Mouse (Mus musculus) cerebellum, adult 2 months (tissue): ENCODE measurements around the gene Ypel5. TPM values are rescaled to one million over a fixed set of nuclear protein-coding genes. Genes with fewer than 3 reads are reported as not detected.

Source experiments
- DNase-seq, 2 experiments: peaks; one replicate each; pipeline ENCODE4 v3.0.0; 2021
- H3K27ac ChIP-seq: fragments of 200-500 bp; 2 replicates; pipeline ENCODE4 v1.5.1; 2012; ENCODE audit warnings: low read length, control low read depth, inconsistent platforms; ENCODE audit not compliant: insufficient read depth
- H3K27me3 ChIP-seq: fragments of 200-500 bp; 2 replicates; pipeline ENCODE4 v1.6.1; 2012; ENCODE audit warnings: inconsistent platforms, mild to moderate bottlenecking, low read length, moderate library complexity; ENCODE audit not compliant: control insufficient read depth, insufficient read depth
- H3K4me1 ChIP-seq: fragments of 200-500 bp; 2 replicates; pipeline ENCODE4 v1.6.1; 2011; ENCODE audit warnings: low read length; ENCODE audit not compliant: control insufficient read depth, insufficient read depth
- H3K4me3 ChIP-seq: fragments of 200-500 bp; replicated peaks from 2 replicates; pipeline ENCODE3; 2011; ENCODE audit warnings: mild to moderate bottlenecking, low read depth, low read length, control low read depth; ENCODE audit not compliant: insufficient read depth
- CTCF ChIP-seq: fragments of 200-500 bp; IDR thresholded peaks from 2 replicates; pipeline ENCODE4 v1.5.1; 2011; ENCODE audit warnings: low read depth, mild to moderate bottlenecking, control low read depth, low read length, moderate library complexity, borderline replicate concordance; ENCODE audit not compliant: insufficient read depth
- POLR2A ChIP-seq: fragments of 200-500 bp; IDR thresholded peaks from 2 replicates; pipeline ENCODE4 v1.6.1; 2011; ENCODE audit warnings: low read length, control low read depth, borderline replicate concordance; ENCODE audit not compliant: insufficient read depth
- WGBS: fragments of 180-500 bp; shearing (Covaris S2); methylation state at CpG from one replicate; pipeline ENCODE4 v1.1.7; 2018; 5-methylcytosine and 5-hydroxymethylcytosine counted together
- polyA plus RNA-seq: library from polyadenylated mRNA; depleted of rRNA; stranded (reverse); fragments of >200 nt; gene quantifications from 2 replicates; pipeline ENCODE4 v1.2.3, GENCODE M21; 2012

Gene Ypel5
- polyA plus RNA-seq, 1 experiment = 105 TPM

GRCm38 (mm10) chr17:72845521-72845920, 9.3 kb downstream of the Ypel5 start:
- Histone ChIP-seq H3K4me3 (no peak overlapping the region), H3K4me1 (no peaks in the 10 kb centered on the region), H3K27ac (no peak overlapping the region), H3K27me3 (no peaks in the 10 kb centered on the region)
- no peak for TF ChIP-seq POLR2A
- TF ChIP-seq CTCF = no peak
- DNase-seq = no peak

- 80% methylated on average over 1 of the region's 1 CpGs for WGBS
- TF ChIP-seq CTCF (no peak), POLR2A (no peak)
These were observed 19.0 kb downstream of the Ypel5 start for GRCm38 (mm10) chr17:72855298-72855697.

GRCm38 (mm10) chr17:72857677-72858633, 21.7 kb downstream of the Ypel5 start:
- DNase-seq = peak; percentile 33 to 46
- no peak overlapping the region for H3K27ac ChIP-seq
- WGBS = 55% methylated on average over 13 of the region's 13 CpGs
- H3K4me3 ChIP-seq = no peak overlapping the region
- TF ChIP-seq POLR2A (no peak), CTCF (peak; percentile 51; the same call in 1 of the 2 replicates)
- no peaks in the 10 kb centered on the region for H3K27me3 ChIP-seq
- no peaks in the 10 kb centered on the region for H3K4me1 ChIP-seq

More at GRCm38 (mm10) chr17:72855298-72855697, 19.0 kb downstream of the Ypel5 start:
- Histone ChIP-seq H3K27ac (no peak overlapping the region), H3K4me3 (no peak overlapping the region), H3K27me3 (no peaks in the 10 kb centered on the region), H3K4me1 (no peaks in the 10 kb centered on the region)
- DNase-seq = no peak

GRCm38 (mm10) chr17:72863226-72863625, 27.0 kb downstream of the Ypel5 start:
- TF ChIP-seq POLR2A = no peak
- no peak for TF ChIP-seq CTCF
- Histone ChIP-seq H3K4me3 (no peak overlapping the region), H3K27me3 (no peaks in the 10 kb centered on the region), H3K4me1 (no peaks in the 10 kb centered on the region; the same call in 1 of the 2 replicates), H3K27ac (no peak overlapping the region)
- 27% methylated on average over 10 of the region's 10 CpGs for WGBS
- DNase-seq = no peak

- no peaks in the 10 kb centered on the region for H3K27me3 ChIP-seq
- 93% methylated on average over 3 of the region's 3 CpGs for WGBS
- TF ChIP-seq CTCF (no peak), POLR2A (no peak)
These were observed 30.5 kb downstream of the Ypel5 start for GRCm38 (mm10) chr17:72866624-72867245.

GRCm38 (mm10) chr17:72868181-72868580, 31.9 kb downstream of the Ypel5 start:
- 87% methylated on average over 2 of the region's 2 CpGs for WGBS
- no peak for TF ChIP-seq POLR2A
- TF ChIP-seq CTCF = no peak
- Histone ChIP-seq H3K27me3 (no peaks in the 10 kb centered on the region), H3K4me3 (no peak overlapping the region), H3K27ac (no peak overlapping the region), H3K4me1 (no peaks in the 10 kb centered on the region; the same call in 1 of the 2 replicates)
- DNase-seq = no peak

More at GRCm38 (mm10) chr17:72866624-72867245, 30.5 kb downstream of the Ypel5 start:
- Histone ChIP-seq H3K4me3 (no peak overlapping the region), H3K27ac (no peak overlapping the region), H3K4me1 (no peaks in the 10 kb centered on the region; the same call in 1 of the 2 replicates)
- DNase-seq = no peak

GRCm38 (mm10) chr17:72878979-72879378, 42.7 kb downstream of the Ypel5 start:
- H3K27ac ChIP-seq = no peak overlapping the region
- H3K4me1 ChIP-seq = no peaks in the 10 kb centered on the region
- no peak for TF ChIP-seq POLR2A
- WGBS = 70% methylated on average over 9 of the region's 9 CpGs
- H3K27me3 ChIP-seq = no peaks in the 10 kb centered on the region
- H3K4me3 ChIP-seq = no peak overlapping the region
- DNase-seq = no peak
